ENCODE assay signal across 27 mouse cellular contexts in the genomic region with DNA sequence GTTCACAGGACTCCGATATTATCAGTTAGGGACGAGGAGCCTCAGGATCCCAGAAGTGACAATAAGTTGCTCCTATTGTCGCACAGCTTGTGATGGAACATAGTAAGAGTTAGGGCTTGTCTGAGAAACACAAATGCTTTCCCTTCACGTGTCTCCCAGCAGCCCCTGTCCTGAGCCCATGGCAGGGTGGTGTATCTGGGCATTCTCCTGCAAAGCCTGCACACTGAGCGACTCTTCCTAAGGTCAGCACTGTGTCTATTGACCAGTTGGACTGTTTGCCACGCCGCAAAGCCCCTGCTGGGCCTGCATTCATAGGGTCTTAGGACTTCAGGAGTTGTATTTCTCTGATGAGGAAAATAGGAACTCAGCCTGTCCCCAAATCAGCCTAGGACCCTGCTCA. TPM values are rescaled to one million over a fixed set of nuclear protein-coding genes. Genes with fewer than 3 reads are reported as not detected.
A peak's percentile ranks its signal among the peaks of the same experiment; 100 is the strongest.
DNase-seq lines count a peak whose midpoint lies in the region; ATAC-seq and TF ChIP-seq lines count a peak whose summit lies in the region.
"Had no signal": no experiment of that assay in that cellular context is flagged by ENCODE, and none has a peak within 500 bp of the region (broad histone marks: within the 10 kb centered on the region; RNA-seq: fewer than 3 reads in every experiment).

No protein-coding gene starts in this region.

- TF ChIP-seq CTCF in lung, embryonic 14.5 days (IDR thresholded peaks at IDR 0.05; ENCODE audit: low read depth): no peak

- 53% methylated on average over 7 of the region's 7 CpGs for WGBS in forebrain, embryonic 15.5 days
- 55% methylated on average over 7 of the region's 7 CpGs for WGBS in forebrain, embryonic 14.5 days
- WGBS in hindbrain, embryonic 16.5 days: 65% methylated on average over 7 of the region's 7 CpGs
- 68% methylated on average over 7 of the region's 7 CpGs for WGBS in hindbrain, embryonic 12.5 days
- WGBS in lung, embryonic 14.5 days: 55% methylated on average over 7 of the region's 7 CpGs
- WGBS in midbrain, embryonic 15.5 days: 58% methylated on average over 7 of the region's 7 CpGs
- 61% methylated on average over 7 of the region's 7 CpGs for WGBS in midbrain, embryonic 14.5 days

- no peak overlapping the region for H3K4me3 ChIP-seq in forebrain, embryonic 15.5 days
- H3K4me3 ChIP-seq in forebrain, embryonic 14.5 days (ENCODE audit: low read depth, low read length): no peak overlapping the region
- H3K4me3 ChIP-seq in hindbrain, embryonic 16.5 days (ENCODE audit: low read length): no peak overlapping the region
- H3K4me3 ChIP-seq in hindbrain, embryonic 12.5 days: no peak overlapping the region
- no peak overlapping the region for H3K4me3 ChIP-seq in lung, embryonic 14.5 days (ENCODE audit: low read depth, low read length)
- no peak overlapping the region for H3K4me3 ChIP-seq in midbrain, embryonic 15.5 days
- no peak overlapping the region for H3K4me3 ChIP-seq in midbrain, embryonic 14.5 days (replicated peaks; ENCODE audit: low read depth, low read length)
- H3K4me3 ChIP-seq: erythroblast, embryonic 14.5 days; liver, embryonic 15.5 days; neural tube, embryonic 13.5 days had no signal

- H3K36me3 ChIP-seq in forebrain, embryonic 15.5 days: no peaks in the 10 kb centered on the region
- H3K36me3 ChIP-seq in forebrain, embryonic 14.5 days (ENCODE audit: control insufficient read depth, insufficient read depth, low read length): no peaks in the 10 kb centered on the region
- H3K36me3 ChIP-seq in hindbrain, embryonic 16.5 days (ENCODE audit: control insufficient read depth, insufficient read depth, low read length): no peaks in the 10 kb centered on the region
- no peaks in the 10 kb centered on the region for H3K36me3 ChIP-seq in hindbrain, embryonic 12.5 days
- H3K36me3 ChIP-seq in lung, embryonic 14.5 days (ENCODE audit: insufficient read depth): no peaks in the 10 kb centered on the region
- H3K36me3 ChIP-seq in midbrain, embryonic 15.5 days (replicated peaks): no peaks in the 10 kb centered on the region
- no peaks in the 10 kb centered on the region for H3K36me3 ChIP-seq in midbrain, embryonic 14.5 days (ENCODE audit: control insufficient read depth, insufficient read depth, low read length)
- H3K36me3 ChIP-seq: G1E; liver, embryonic 15.5 days; neural tube, embryonic 13.5 days had no signal

- H3K27ac ChIP-seq in forebrain, embryonic 15.5 days (replicated peaks): peak overlapping the region; percentile 12; the same call in 1 of the 2 replicates
- no peak overlapping the region for H3K27ac ChIP-seq in forebrain, embryonic 14.5 days (ENCODE audit: low read depth, low read length)
- H3K27ac ChIP-seq in hindbrain, embryonic 16.5 days (ENCODE audit: low read depth, low read length): no peak overlapping the region; the same call in 1 of the 2 replicates
- H3K27ac ChIP-seq in hindbrain, embryonic 12.5 days: no peak overlapping the region
- H3K27ac ChIP-seq in lung, embryonic 14.5 days (ENCODE audit: low read depth): peak overlapping the region; percentile 8; the same call in 1 of the 2 replicates
- H3K27ac ChIP-seq in midbrain, embryonic 15.5 days: 0 out of 2 replicates have a peak overlapping the region, but pooled peaks have one; percentile 13
- no peak overlapping the region for H3K27ac ChIP-seq in midbrain, embryonic 14.5 days (replicated peaks; ENCODE audit: low read depth, low read length)
- H3K27ac ChIP-seq: liver, embryonic 15.5 days; neural tube, embryonic 13.5 days had no signal

- no peaks in the 10 kb centered on the region for H3K27me3 ChIP-seq in forebrain, embryonic 15.5 days
- H3K27me3 ChIP-seq in forebrain, embryonic 14.5 days (replicated peaks; ENCODE audit: control insufficient read depth, insufficient read depth, low read length): no peaks in the 10 kb centered on the region
- no peaks in the 10 kb centered on the region for H3K27me3 ChIP-seq in hindbrain, embryonic 16.5 days (replicated peaks; ENCODE audit: control insufficient read depth, insufficient read depth, low read length)
- H3K27me3 ChIP-seq in hindbrain, embryonic 12.5 days: no peaks in the 10 kb centered on the region
- no peaks in the 10 kb centered on the region for H3K27me3 ChIP-seq in lung, embryonic 14.5 days (ENCODE audit: insufficient read depth, low read length)
- no peaks in the 10 kb centered on the region for H3K27me3 ChIP-seq in midbrain, embryonic 15.5 days (replicated peaks)
- no peaks in the 10 kb centered on the region for H3K27me3 ChIP-seq in midbrain, embryonic 14.5 days (ENCODE audit: control insufficient read depth, insufficient read depth, low read length)
- H3K27me3 ChIP-seq: liver, embryonic 15.5 days; neural tube, embryonic 13.5 days had no signal

- DNase-seq in forebrain, embryonic 14.5 days (ENCODE audit: low spot score): no peak
- DNase-seq in lung, embryonic 14.5 days: no peak
- DNase-seq in lung, postnatal 4 days: no peak
- no peak for DNase-seq in midbrain, embryonic 14.5 days
- DNase-seq: adrenal gland, adult 8-10 months; cerebellum, adult 2 months; cerebellum, postnatal 14 days; gastrocnemius, postnatal 25 days; heart, adult 18-20 months; heart, postnatal 4 days; kidney, adult 9 months; kidney, postnatal 10 days; thymus, adult 2 months; thymus, postnatal 36 days had no signal

- no peaks in the 10 kb centered on the region for H3K9me3 ChIP-seq in forebrain, embryonic 15.5 days
- H3K9me3 ChIP-seq in forebrain, embryonic 14.5 days (replicated peaks; ENCODE audit: control insufficient read depth, low read length): no peaks in the 10 kb centered on the region
- no peaks in the 10 kb centered on the region for H3K9me3 ChIP-seq in hindbrain, embryonic 16.5 days (ENCODE audit: control insufficient read depth, low read length)
- no peaks in the 10 kb centered on the region for H3K9me3 ChIP-seq in hindbrain, embryonic 12.5 days (replicated peaks)
- H3K9me3 ChIP-seq in lung, embryonic 14.5 days (ENCODE audit: low read depth, low read length): no peaks in the 10 kb centered on the region
- no peaks in the 10 kb centered on the region for H3K9me3 ChIP-seq in midbrain, embryonic 15.5 days
- H3K9me3 ChIP-seq in midbrain, embryonic 14.5 days (ENCODE audit: control insufficient read depth, low read length): no peaks in the 10 kb centered on the region
- H3K9me3 ChIP-seq: G1E; liver, embryonic 15.5 days; neural tube, embryonic 13.5 days had no signal

- H3K4me2 ChIP-seq in forebrain, embryonic 15.5 days (replicated peaks): no peak overlapping the region
- no peak overlapping the region for H3K4me2 ChIP-seq in forebrain, embryonic 14.5 days (ENCODE audit: low read length)
- H3K4me2 ChIP-seq in hindbrain, embryonic 16.5 days (ENCODE audit: low read length): no peak overlapping the region
- no peak overlapping the region for H3K4me2 ChIP-seq in hindbrain, embryonic 12.5 days (replicated peaks)
- H3K4me2 ChIP-seq in lung, embryonic 14.5 days: no peak overlapping the region
- no peak overlapping the region for H3K4me2 ChIP-seq in midbrain, embryonic 15.5 days
- H3K4me2 ChIP-seq in midbrain, embryonic 14.5 days (ENCODE audit: low read length): no peak overlapping the region
- H3K4me2 ChIP-seq: heart, embryonic 11.5 days; liver, embryonic 15.5 days; neural tube, embryonic 13.5 days had no signal

- H3K9ac ChIP-seq in forebrain, embryonic 15.5 days (replicated peaks): no peak overlapping the region
- H3K9ac ChIP-seq in forebrain, embryonic 14.5 days (ENCODE audit: low read length): no peak overlapping the region
- no peak overlapping the region for H3K9ac ChIP-seq in hindbrain, embryonic 16.5 days (ENCODE audit: low read depth, low read length)
- H3K9ac ChIP-seq in hindbrain, embryonic 12.5 days: no peak overlapping the region
- H3K9ac ChIP-seq in lung, embryonic 14.5 days: no peak overlapping the region
- H3K9ac ChIP-seq in midbrain, embryonic 15.5 days: no peak overlapping the region
- no peak overlapping the region for H3K9ac ChIP-seq in midbrain, embryonic 14.5 days (replicated peaks; ENCODE audit: low read length)
- H3K9ac ChIP-seq: liver, embryonic 15.5 days; neural tube, embryonic 13.5 days had no signal

- peaks cover 16% of the 10 kb centered on the region for H3K4me1 ChIP-seq in forebrain, embryonic 15.5 days
- H3K4me1 ChIP-seq in forebrain, embryonic 14.5 days (ENCODE audit: control insufficient read depth, insufficient read depth, low read length): peaks cover 11% of the 10 kb centered on the region
- peaks cover 11% of the 10 kb centered on the region for H3K4me1 ChIP-seq in hindbrain, embryonic 16.5 days (ENCODE audit: control insufficient read depth, insufficient read depth, low read depth, low read length)
- H3K4me1 ChIP-seq in hindbrain, embryonic 12.5 days: peaks cover 5% of the 10 kb centered on the region
- H3K4me1 ChIP-seq in lung, embryonic 14.5 days (ENCODE audit: insufficient read depth): peaks cover 16% of the 10 kb centered on the region
- peaks cover 14% of the 10 kb centered on the region for H3K4me1 ChIP-seq in midbrain, embryonic 15.5 days
- peaks cover 12% of the 10 kb centered on the region for H3K4me1 ChIP-seq in midbrain, embryonic 14.5 days (ENCODE audit: control insufficient read depth, insufficient read depth, low read length)
- H3K4me1 ChIP-seq: liver, embryonic 15.5 days had no signal

- ATAC-seq in forebrain, embryonic 15.5 days (replicated peaks): peak; percentile 17; the same call in 1 of the 2 replicates
- ATAC-seq in forebrain, embryonic 14.5 days: no peak
- peak; percentile 13; the same call in 1 of the 2 replicates for ATAC-seq in hindbrain, embryonic 16.5 days
- no peak for ATAC-seq in hindbrain, embryonic 12.5 days (ENCODE audit: low FRiP score)
- ATAC-seq in lung, embryonic 14.5 days (ENCODE audit: insufficient read depth): peak; percentile 12; the same call in 1 of the 2 replicates
- ATAC-seq in midbrain, embryonic 15.5 days (replicated peaks): peak; percentile 45; the same call in 1 of the 2 replicates
- no peak for ATAC-seq in midbrain, embryonic 14.5 days (ENCODE audit: low FRiP score, low TSS enrichment)
- ATAC-seq: intestine, postnatal 0 days had no signal

RNA-seq across cellular contexts. Expression of gene Slc24a4, which starts 15.6 kb away (rescaled TPM):
- 1.2 and 1.3 TPM in 2 replicates for polyA plus RNA-seq in forebrain, embryonic 15.5 days (2015; fragmentation: Nextera tagmentation; extraction: Ambion mirVana)
- polyA plus RNA-seq in forebrain, embryonic 14.5 days (2014; fragmentation: Nextera tagmentation; extraction: Ambion mirVana): 0.74 and 1.1 TPM in 2 replicates
- polyA plus RNA-seq in hindbrain, embryonic 16.5 days (2015; fragmentation: Nextera tagmentation; extraction: Ambion mirVana): 2.2 and 3.1 TPM in 2 replicates
- polyA plus RNA-seq in hindbrain, embryonic 12.5 days (2016; fragmentation: Nextera tagmentation; extraction: Ambion mirVana): 1.0 and 1.2 TPM in 2 replicates
- 0.89 and 1.1 TPM in 2 replicates for polyA plus RNA-seq in lung, embryonic 14.5 days (2014; fragmentation: Nextera tagmentation; extraction: Ambion mirVana)
- polyA plus RNA-seq in midbrain, embryonic 15.5 days (2015; fragmentation: Nextera tagmentation; extraction: Ambion mirVana): 1.7 and 1.8 TPM in 2 replicates
- 0.89 and 1.2 TPM in 2 replicates for polyA plus RNA-seq in midbrain, embryonic 14.5 days (2014; fragmentation: Nextera tagmentation; extraction: Ambion mirVana)
- polyA plus RNA-seq: erythroblast, embryonic 14.5 days; G1E; limb, embryonic 11.5 days; liver, adult 2 months; spleen, adult 2 months had no signal

Comparison
In these comparisons a context has a peak if more than half of its experiments do, and no peak if none do; other contexts are left out.
1. ATAC-seq: peak in forebrain, embryonic 15.5 days (single experiment), hindbrain, embryonic 16.5 days (single experiment), lung, embryonic 14.5 days (single experiment) and midbrain, embryonic 15.5 days (single experiment); none in forebrain, embryonic 14.5 days (single experiment), hindbrain, embryonic 12.5 days (single experiment) and midbrain, embryonic 14.5 days (single experiment).
2. H3K27ac ChIP-seq: peak in forebrain, embryonic 15.5 days (single experiment), lung, embryonic 14.5 days (single experiment) and midbrain, embryonic 15.5 days (single experiment); none in forebrain, embryonic 14.5 days (single experiment), hindbrain, embryonic 16.5 days (single experiment), hindbrain, embryonic 12.5 days (single experiment) and midbrain, embryonic 14.5 days (single experiment).